Mouse (Mus musculus): ENCODE results near the gene Polr3h.

GRCm38 (mm10) chr15:81914668-81915067, 11.4 kb downstream of the Polr3h start:
- TF ChIP-seq CTCF (IDR thresholded peaks at IDR 0.05; ENCODE audit: control insufficient read depth, insufficient read depth, insufficient read length) (no peak), FOSL1 (IDR thresholded peaks at IDR 0.05; ENCODE audit: insufficient read depth, low read length, poor library complexity, severe bottlenecking) (no peak), MYOD1 (IDR thresholded peaks at IDR 0.05; ENCODE audit: control insufficient read depth, insufficient read length, low read depth) (no peak), CEBPB (IDR thresholded peaks at IDR 0.05; ENCODE audit: low read depth) (no peak), MAX (IDR thresholded peaks at IDR 0.05) (no peak), MYOG (IDR thresholded peaks at IDR 0.05; ENCODE audit: control insufficient read depth, extremely low read depth, insufficient read length) (no peak)
